Mouse (Mus musculus) cerebellum, adult 9-11 months (tissue): ENCODE measurements around the gene Glipr1l3.
"Not testable (repeated sequence)": the region's sequence is repeated elsewhere in the genome, so short reads cannot be mapped to it uniquely, and the experiment has no call there.

Source experiments
- DNase-seq: peaks from one replicate; pipeline ENCODE4 v3.0.0; 2022

Gene Glipr1l3

GRCm38 (mm10) chr10:112159882-112160560 is at the start of gene Glipr1l3:
Gene Glipr1l3, minus strand, starts transcription at chr10:112160327.
- DNase-seq: peak; percentile 50

GRCm38 (mm10) chr10:112203463-112203862 is 43.3 kb upstream of the Glipr1l3 start:
- DNase-seq: no peak

GRCm38 (mm10) chr10:112193919-112194318 is 33.8 kb upstream of the Glipr1l3 start:
- DNase-seq: not testable (repeated sequence)

GRCm38 (mm10) chr10:112177027-112177426 is 16.9 kb upstream of the Glipr1l3 start:
- DNase-seq: not testable (repeated sequence)

GRCm38 (mm10) chr10:112163168-112163766 is 3.1 kb upstream of the Glipr1l3 start, which contains the start of gene Caps2:
Gene Caps2, plus strand, starts transcription at chr10:112163621.
- no peak for DNase-seq

GRCm38 (mm10) chr10:112139834-112140233 is 20.3 kb downstream of the Glipr1l3 start:
- DNase-seq: no peak

GRCm38 (mm10) chr10:112138871-112139430 is 21.2 kb downstream of the Glipr1l3 start:
- DNase-seq: no peak

GRCm38 (mm10) chr10:112138050-112138870 is 21.9 kb downstream of the Glipr1l3 start:
- peak; percentile 7 for DNase-seq

GRCm38 (mm10) chr10:112132194-112132593 is 27.9 kb downstream of the Glipr1l3 start:
- no peak for DNase-seq

- not testable (repeated sequence) for DNase-seq
Measured at GRCm38 (mm10) chr10:112127682-112128230, 32.4 kb downstream of the Glipr1l3 start.

GRCm38 (mm10) chr10:112125090-112125489 is 35.0 kb downstream of the Glipr1l3 start:
- DNase-seq: not testable (repeated sequence)

GRCm38 (mm10) chr10:112110401-112110800 is 49.7 kb downstream of the Glipr1l3 start:
- no peak for DNase-seq

GRCm38 (mm10) chr10:112105785-112106184 is 54.3 kb downstream of the Glipr1l3 start:
- not testable (repeated sequence) for DNase-seq
